Mouse (Mus musculus): ENCODE data around the gene Mlana. TPM values are rescaled to one million over a fixed set of nuclear protein-coding genes. Genes with fewer than 3 reads are reported as not detected.

The Mlana gene
- polyA plus RNA-seq, 1 experiment: not detected

- Histone ChIP-seq H3K36me3 (ENCODE audit: control insufficient read depth, insufficient read depth, low read length, poor library complexity, severe bottlenecking) (no peaks in the 10 kb centered on the region), H3K9ac (ENCODE audit: low read depth, poor library complexity, severe bottlenecking) (no peak overlapping the region), H3K9me3 (replicated peaks; ENCODE audit: control insufficient read depth, insufficient read depth, low read length, poor library complexity, severe bottlenecking) (no peaks in the 10 kb centered on the region), H3K27me3 (ENCODE audit: control insufficient read depth, insufficient read depth, low read length, poor library complexity, severe bottlenecking) (no peaks in the 10 kb centered on the region), H3K4me1 (ENCODE audit: control insufficient read depth, insufficient read depth, low read length) (no peaks in the 10 kb centered on the region), H3K27ac (ENCODE audit: insufficient read depth, low read length) (no peak overlapping the region), H3K4me3 (ENCODE audit: low read depth, low read length) (no peak overlapping the region)
- TF ChIP-seq POLR2A (IDR thresholded peaks at IDR 0.05; ENCODE audit: insufficient read depth, low read length): no peak
- no peak for TF ChIP-seq EP300 (IDR thresholded peaks at IDR 0.05; ENCODE audit: insufficient read depth, low read depth, low read length)
- TF ChIP-seq CTCF (IDR thresholded peaks at IDR 0.05; ENCODE audit: low read depth, low read length): no peak
Measured at GRCm38 (mm10) chr19:29661974-29662580, 35.5 kb upstream of the Mlana start.

GRCm38 (mm10) chr19:29663780-29664179 is 33.8 kb upstream of the Mlana start:
- Histone ChIP-seq H3K9ac (ENCODE audit: low read depth, poor library complexity, severe bottlenecking) (0 out of 2 replicates have a peak overlapping the region, but pooled peaks have one; percentile 28), H3K4me3 (ENCODE audit: low read depth, low read length) (peak overlapping the region; percentile 57), H3K36me3 (ENCODE audit: control insufficient read depth, insufficient read depth, low read length, poor library complexity, severe bottlenecking) (no peaks in the 10 kb centered on the region), H3K4me1 (ENCODE audit: control insufficient read depth, insufficient read depth, low read length) (no peaks in the 10 kb centered on the region), H3K9me3 (replicated peaks; ENCODE audit: control insufficient read depth, insufficient read depth, low read length, poor library complexity, severe bottlenecking) (no peaks in the 10 kb centered on the region), H3K27me3 (ENCODE audit: control insufficient read depth, insufficient read depth, low read length, poor library complexity, severe bottlenecking) (no peaks in the 10 kb centered on the region), H3K27ac (ENCODE audit: insufficient read depth, low read length) (peak overlapping the region; percentile 61)
- TF ChIP-seq CTCF (IDR thresholded peaks at IDR 0.05; ENCODE audit: low read depth, low read length) (no peak), EP300 (IDR thresholded peaks at IDR 0.05; ENCODE audit: insufficient read depth, low read depth, low read length) (no peak), POLR2A (IDR thresholded peaks at IDR 0.05; ENCODE audit: insufficient read depth, low read length) (no peak)

- Histone ChIP-seq H3K9me3 (replicated peaks; ENCODE audit: control insufficient read depth, insufficient read depth, low read length, poor library complexity, severe bottlenecking) (no peaks in the 10 kb centered on the region), H3K9ac (ENCODE audit: low read depth, poor library complexity, severe bottlenecking) (peak overlapping the region; percentile 54), H3K4me3 (ENCODE audit: low read depth, low read length) (peak overlapping the region; percentile 63), H3K4me1 (ENCODE audit: control insufficient read depth, insufficient read depth, low read length) (no peaks in the 10 kb centered on the region), H3K27me3 (ENCODE audit: control insufficient read depth, insufficient read depth, low read length, poor library complexity, severe bottlenecking) (no peaks in the 10 kb centered on the region), H3K36me3 (ENCODE audit: control insufficient read depth, insufficient read depth, low read length, poor library complexity, severe bottlenecking) (no peaks in the 10 kb centered on the region), H3K27ac (ENCODE audit: insufficient read depth, low read length) (no peak overlapping the region)
- no peak for TF ChIP-seq CTCF (IDR thresholded peaks at IDR 0.05; ENCODE audit: low read depth, low read length)
- TF ChIP-seq EP300 (IDR thresholded peaks at IDR 0.05; ENCODE audit: insufficient read depth, low read depth, low read length): no peak
- TF ChIP-seq POLR2A (IDR thresholded peaks at IDR 0.05; ENCODE audit: insufficient read depth, low read length): no peak
Measured at GRCm38 (mm10) chr19:29664934-29665333, 32.7 kb upstream of the Mlana start.

- Histone ChIP-seq H3K36me3 (ENCODE audit: control insufficient read depth, insufficient read depth, low read length, poor library complexity, severe bottlenecking) (no peaks in the 10 kb centered on the region), H3K4me1 (ENCODE audit: control insufficient read depth, insufficient read depth, low read length) (no peaks in the 10 kb centered on the region), H3K9ac (ENCODE audit: low read depth, poor library complexity, severe bottlenecking) (no peak overlapping the region), H3K27ac (ENCODE audit: insufficient read depth, low read length) (no peak overlapping the region), H3K9me3 (replicated peaks; ENCODE audit: control insufficient read depth, insufficient read depth, low read length, poor library complexity, severe bottlenecking) (no peaks in the 10 kb centered on the region), H3K4me3 (ENCODE audit: low read depth, low read length) (no peak overlapping the region), H3K27me3 (ENCODE audit: control insufficient read depth, insufficient read depth, low read length, poor library complexity, severe bottlenecking) (no peaks in the 10 kb centered on the region)
- TF ChIP-seq CTCF (IDR thresholded peaks at IDR 0.05; ENCODE audit: low read depth, low read length): no peak
Measured at GRCm38 (mm10) chr19:29666164-29666563, 31.5 kb upstream of the Mlana start.

GRCm38 (mm10) chr19:29666965-29667594 is 30.5 kb upstream of the Mlana start:
- Histone ChIP-seq H3K27ac (ENCODE audit: insufficient read depth, low read length) (no peak overlapping the region), H3K9ac (ENCODE audit: low read depth, poor library complexity, severe bottlenecking) (no peak overlapping the region), H3K4me1 (ENCODE audit: control insufficient read depth, insufficient read depth, low read length) (no peaks in the 10 kb centered on the region), H3K36me3 (ENCODE audit: control insufficient read depth, insufficient read depth, low read length, poor library complexity, severe bottlenecking) (no peaks in the 10 kb centered on the region), H3K27me3 (ENCODE audit: control insufficient read depth, insufficient read depth, low read length, poor library complexity, severe bottlenecking) (no peaks in the 10 kb centered on the region), H3K9me3 (replicated peaks; ENCODE audit: control insufficient read depth, insufficient read depth, low read length, poor library complexity, severe bottlenecking) (no peaks in the 10 kb centered on the region), H3K4me3 (ENCODE audit: low read depth, low read length) (no peak overlapping the region)
- TF ChIP-seq EP300 (IDR thresholded peaks at IDR 0.05; ENCODE audit: insufficient read depth, low read depth, low read length) (no peak), POLR2A (IDR thresholded peaks at IDR 0.05; ENCODE audit: insufficient read depth, low read length) (no peak), CTCF (IDR thresholded peaks at IDR 0.05; ENCODE audit: low read depth, low read length) (no peak)

GRCm38 (mm10) chr19:29668135-29668534 is 29.5 kb upstream of the Mlana start:
- Histone ChIP-seq H3K27me3 (ENCODE audit: control insufficient read depth, insufficient read depth, low read length, poor library complexity, severe bottlenecking) (no peaks in the 10 kb centered on the region), H3K9me3 (replicated peaks; ENCODE audit: control insufficient read depth, insufficient read depth, low read length, poor library complexity, severe bottlenecking) (no peaks in the 10 kb centered on the region), H3K27ac (ENCODE audit: insufficient read depth, low read length) (no peak overlapping the region), H3K9ac (ENCODE audit: low read depth, poor library complexity, severe bottlenecking) (no peak overlapping the region), H3K4me3 (ENCODE audit: low read depth, low read length) (no peak overlapping the region), H3K36me3 (ENCODE audit: control insufficient read depth, insufficient read depth, low read length, poor library complexity, severe bottlenecking) (no peaks in the 10 kb centered on the region), H3K4me1 (ENCODE audit: control insufficient read depth, insufficient read depth, low read length) (no peaks in the 10 kb centered on the region)
- TF ChIP-seq EP300 (IDR thresholded peaks at IDR 0.05; ENCODE audit: insufficient read depth, low read depth, low read length): no peak
- no peak for TF ChIP-seq POLR2A (IDR thresholded peaks at IDR 0.05; ENCODE audit: insufficient read depth, low read length)
- no peak for TF ChIP-seq CTCF (IDR thresholded peaks at IDR 0.05; ENCODE audit: low read depth, low read length)

All from ES-Bruce4 (cell line).